Mouse (Mus musculus) midbrain, embryonic 12.5 days (tissue): Measurements from ENCODE around the gene Alg2. TPM values are rescaled to one million over a fixed set of nuclear protein-coding genes. Genes with fewer than 3 reads are reported as not detected.

Experiments used
- ATAC-seq: fragments of 200-750 bp; cut with Nextera tagmentation; 2 replicates; pipeline ENCODE4 v1.8.0; 2017; ENCODE audit warnings: low read depth, moderate TSS enrichment, moderate library complexity; ENCODE audit not compliant: low FRiP score
- H3K27ac ChIP-seq: fragments of 300-500 bp; sonication (generic); replicated peaks from 2 replicates; pipeline ENCODE4 v1.5.1; 2016; ENCODE audit warnings: mild to moderate bottlenecking
- H3K27me3 ChIP-seq: fragments of 300-500 bp; sonication (generic); 2 replicates; pipeline ENCODE4 v1.6.1; 2016; ENCODE audit warnings: mild to moderate bottlenecking
- H3K36me3 ChIP-seq: fragments of 300-500 bp; sonication (generic); 2 replicates; pipeline ENCODE4 v1.6.1; 2016
- H3K4me1 ChIP-seq: fragments of 300-500 bp; sonication (generic); 2 replicates; pipeline ENCODE4 v1.6.1; 2016
- H3K4me2 ChIP-seq: fragments of 300-500 bp; sonication (generic); replicated peaks from 2 replicates; pipeline ENCODE4 v1.6.1; 2016; ENCODE audit warnings: mild to moderate bottlenecking, moderate library complexity
- H3K4me3 ChIP-seq: fragments of 300-500 bp; sonication (generic); 2 replicates; pipeline ENCODE4 v1.5.1; 2016; ENCODE audit warnings: mild to moderate bottlenecking
- H3K9ac ChIP-seq: fragments of 300-500 bp; sonication (generic); replicated peaks from 2 replicates; pipeline ENCODE4 v1.6.1; 2016; ENCODE audit warnings: mild to moderate bottlenecking, moderate library complexity
- H3K9me3 ChIP-seq: fragments of 300-500 bp; sonication (generic); 2 replicates; pipeline ENCODE4 v1.6.1; 2016; ENCODE audit warnings: mild to moderate bottlenecking
- WGBS: fragments of 180-500 bp; shearing (Covaris S2); methylation state at CpG from one replicate; pipeline ENCODE4 v1.1.7; 2016; 5-methylcytosine and 5-hydroxymethylcytosine counted together
- polyA plus RNA-seq: library from polyadenylated mRNA; unstranded; fragments of >200 nt; fragmentation: Nextera tagmentation; extraction: Ambion mirVana; gene quantifications from 2 replicates; pipeline ENCODE4 v1.2.1, GENCODE M21; 2016

The Alg2 gene
- polyA plus RNA-seq, 1 experiment from 2014 or later: 161 TPM

DNA sequence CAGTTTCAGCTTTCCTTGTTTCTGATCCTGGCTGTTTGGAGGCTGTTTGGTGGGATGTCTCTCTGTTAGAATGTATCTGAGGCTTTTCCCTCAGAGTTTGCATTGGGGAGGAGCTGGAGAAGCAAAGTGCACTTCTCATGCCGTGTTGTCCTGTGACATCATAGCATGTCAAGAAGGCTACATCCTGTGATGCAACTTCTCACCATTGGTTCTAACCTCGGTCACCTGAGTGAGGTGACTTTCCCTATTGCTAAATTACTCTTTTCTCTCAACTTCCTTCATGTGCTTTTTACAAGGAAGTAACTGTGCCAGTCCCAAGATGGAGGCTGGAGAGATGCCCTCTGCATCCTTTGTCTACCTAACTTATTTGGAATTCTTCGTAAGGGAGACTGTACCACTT is 25.6 kb downstream of the Alg2 start:
- Histone ChIP-seq H3K4me2 (no peak overlapping the region), H3K27ac (no peak overlapping the region), H3K9ac (no peak overlapping the region), H3K4me1 (peaks cover 5% of the 10 kb centered on the region; the same call in 1 of the 2 replicates), H3K27me3 (no peaks in the 10 kb centered on the region), H3K9me3 (no peaks in the 10 kb centered on the region), H3K4me3 (no peak overlapping the region), H3K36me3 (no peaks in the 10 kb centered on the region)
- 95% methylated on average over 3 of the region's 3 CpGs for WGBS
- no peak for ATAC-seq

GRCm38 (mm10) chr4:47440951-47441350 is 33.2 kb downstream of the Alg2 start:
- Histone ChIP-seq H3K4me3 (no peak overlapping the region), H3K27me3 (no peaks in the 10 kb centered on the region), H3K9ac (no peak overlapping the region), H3K27ac (no peak overlapping the region), H3K9me3 (no peaks in the 10 kb centered on the region), H3K4me2 (no peak overlapping the region), H3K36me3 (no peaks in the 10 kb centered on the region), H3K4me1 (peaks cover 16% of the 10 kb centered on the region; the same call in 1 of the 2 replicates)
- no peak for ATAC-seq
- WGBS: 94% methylated on average over 11 of the region's 11 CpGs

GRCm38 (mm10) chr4:47438956-47439355 is 35.2 kb downstream of the Alg2 start:
- peaks cover 16% of the 10 kb centered on the region; the same call in 1 of the 2 replicates for H3K4me1 ChIP-seq
- H3K9me3 ChIP-seq: no peaks in the 10 kb centered on the region
- H3K27me3 ChIP-seq: no peaks in the 10 kb centered on the region
- no peak overlapping the region for H3K27ac ChIP-seq
- WGBS: 80% methylated on average over 6 of the region's 6 CpGs
- no peak overlapping the region for H3K4me2 ChIP-seq
- no peak overlapping the region for H3K9ac ChIP-seq
- no peaks in the 10 kb centered on the region for H3K36me3 ChIP-seq
- no peak overlapping the region for H3K4me3 ChIP-seq
- no peak for ATAC-seq

DNA sequence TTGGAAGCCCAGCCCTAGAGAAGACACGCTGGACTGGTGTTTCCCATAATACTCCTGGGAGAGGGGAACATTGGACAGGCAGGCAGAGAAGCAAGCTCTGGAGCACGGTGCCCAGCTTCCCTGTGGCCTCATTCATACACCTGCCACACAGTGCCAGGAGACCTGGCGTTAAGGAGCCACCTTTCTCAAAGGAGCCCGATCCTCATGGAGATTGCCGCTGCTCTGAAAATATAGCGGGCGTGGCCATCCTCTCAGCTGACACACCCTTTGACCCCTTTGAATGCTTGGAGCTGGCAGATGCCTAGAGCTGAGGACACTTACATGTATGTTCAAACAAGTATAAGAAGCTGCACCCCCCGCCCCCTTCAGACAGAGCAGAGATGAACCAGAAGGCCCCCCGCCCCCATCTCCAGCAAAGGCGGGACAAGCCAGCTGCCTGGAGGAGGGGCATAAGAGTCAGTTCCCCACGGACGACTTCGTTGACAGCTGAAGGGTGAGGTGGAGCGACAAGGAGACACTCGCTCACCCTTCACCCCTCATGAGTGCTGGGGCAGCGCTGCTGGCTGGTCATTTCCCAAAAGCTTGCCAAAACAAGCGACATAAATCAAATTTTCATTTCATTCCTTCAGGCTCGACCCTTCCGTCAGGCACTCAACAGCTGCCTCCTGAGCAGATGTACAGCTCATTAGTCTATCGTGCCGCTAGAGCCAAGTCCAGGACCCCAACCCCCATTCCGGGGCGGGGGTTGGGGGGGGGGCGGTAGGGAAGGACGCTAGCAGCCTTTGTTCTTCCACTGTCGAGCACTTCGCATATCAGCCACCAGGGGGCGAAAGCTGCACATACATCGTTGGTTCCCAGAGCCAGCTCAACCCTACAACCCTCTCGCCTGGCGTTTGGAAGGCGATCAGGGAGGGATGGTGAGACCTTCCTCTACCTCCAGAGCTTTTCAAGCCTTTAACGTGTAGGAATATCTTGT is 36.5 kb downstream of the Alg2 start:
- peak overlapping the region; percentile 81 for H3K4me2 ChIP-seq
- whole genome bisulfite sequencing: 2% methylated on average over 33 of the region's 33 CpGs
- peak overlapping the region; percentile 48 for H3K4me3 ChIP-seq
- no peaks in the 10 kb centered on the region for H3K9me3 ChIP-seq
- peak overlapping the region; percentile 63 for H3K9ac ChIP-seq
- peak; percentile 86 for ATAC-seq
- H3K27ac ChIP-seq: peak overlapping the region; percentile 69
- no peaks in the 10 kb centered on the region for H3K27me3 ChIP-seq
- peaks cover 16% of the 10 kb centered on the region; the same call in 1 of the 2 replicates for H3K4me1 ChIP-seq
- H3K36me3 ChIP-seq: no peaks in the 10 kb centered on the region

DNA sequence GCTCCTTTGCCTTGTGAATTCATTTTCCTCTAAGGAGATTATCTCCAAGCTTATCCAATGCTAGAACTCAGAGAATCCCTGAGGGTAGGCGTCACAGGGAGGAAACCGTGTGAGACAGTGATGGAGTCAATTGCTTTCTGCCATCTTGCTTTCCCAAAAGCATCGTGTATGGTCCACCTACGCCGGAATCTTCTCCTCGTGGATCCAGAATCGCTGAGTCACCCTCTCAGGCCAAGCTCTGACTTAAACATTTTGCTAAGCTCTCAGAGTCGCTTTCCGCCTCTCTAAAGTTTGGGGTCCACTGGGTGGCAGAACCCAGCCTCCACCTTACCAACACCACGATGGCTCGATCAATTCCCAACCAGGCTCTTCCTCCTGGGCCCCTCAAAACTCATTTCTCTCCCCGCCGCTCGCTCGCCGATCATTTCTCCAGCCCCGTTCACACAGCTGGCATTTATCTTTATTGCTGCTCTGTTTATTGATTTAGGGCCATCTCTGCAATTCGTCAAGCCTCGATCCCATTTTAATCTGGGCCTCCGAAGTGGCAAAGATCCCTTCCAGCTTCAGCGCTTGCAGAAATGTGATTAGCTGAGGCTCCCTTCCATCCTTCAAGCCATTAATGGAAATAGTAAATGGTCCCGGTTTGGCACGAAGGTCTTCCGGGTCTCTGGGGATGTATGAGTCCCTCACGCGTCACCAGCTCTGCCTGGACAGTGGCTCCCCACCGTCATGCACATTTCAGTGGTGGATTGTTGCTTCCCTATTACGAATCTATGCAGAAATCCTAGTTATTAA is 38.4 kb downstream of the Alg2 start:
- Histone ChIP-seq H3K4me2 (no peak overlapping the region), H3K36me3 (no peaks in the 10 kb centered on the region), H3K27me3 (no peaks in the 10 kb centered on the region), H3K9ac (no peak overlapping the region), H3K4me3 (no peak overlapping the region), H3K27ac (no peak overlapping the region), H3K9me3 (no peaks in the 10 kb centered on the region), H3K4me1 (peaks cover 16% of the 10 kb centered on the region; the same call in 1 of the 2 replicates)
- ATAC-seq: no peak
- WGBS: 72% methylated on average over 28 of the region's 28 CpGs

- WGBS: 56% methylated on average over 12 of the region's 12 CpGs
- Histone ChIP-seq H3K9me3 (no peaks in the 10 kb centered on the region), H3K27me3 (no peaks in the 10 kb centered on the region), H3K4me1 (peaks cover 16% of the 10 kb centered on the region; the same call in 1 of the 2 replicates), H3K4me2 (no peak overlapping the region), H3K4me3 (no peak overlapping the region), H3K9ac (no peak overlapping the region), H3K36me3 (no peaks in the 10 kb centered on the region), H3K27ac (no peak overlapping the region)
- no peak for ATAC-seq
Measured at GRCm38 (mm10) chr4:47435131-47435530, 39.0 kb downstream of the Alg2 start.

DNA sequence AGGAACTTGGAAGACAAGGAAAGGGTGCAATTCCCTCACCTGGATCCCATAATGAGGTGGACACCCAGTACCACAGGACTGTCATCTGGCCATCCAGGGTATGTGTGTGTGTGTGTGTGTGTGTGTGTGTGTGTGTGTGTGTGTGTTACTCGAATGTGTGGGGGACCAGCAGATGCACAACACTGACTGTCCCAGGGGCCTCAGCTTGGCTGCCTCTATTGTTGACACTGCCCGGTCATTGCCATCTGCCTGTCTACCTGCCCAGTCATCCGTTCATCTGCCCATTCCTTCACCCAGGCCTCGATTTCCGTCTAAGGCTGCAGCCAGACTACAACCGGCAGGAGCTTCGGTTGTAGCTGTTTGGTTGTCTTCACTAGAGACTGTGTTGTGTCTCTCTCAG is 41.4 kb downstream of the Alg2 start:
- WGBS: 93% methylated on average over 6 of the region's 7 CpGs
- ATAC-seq: no peak

DNA sequence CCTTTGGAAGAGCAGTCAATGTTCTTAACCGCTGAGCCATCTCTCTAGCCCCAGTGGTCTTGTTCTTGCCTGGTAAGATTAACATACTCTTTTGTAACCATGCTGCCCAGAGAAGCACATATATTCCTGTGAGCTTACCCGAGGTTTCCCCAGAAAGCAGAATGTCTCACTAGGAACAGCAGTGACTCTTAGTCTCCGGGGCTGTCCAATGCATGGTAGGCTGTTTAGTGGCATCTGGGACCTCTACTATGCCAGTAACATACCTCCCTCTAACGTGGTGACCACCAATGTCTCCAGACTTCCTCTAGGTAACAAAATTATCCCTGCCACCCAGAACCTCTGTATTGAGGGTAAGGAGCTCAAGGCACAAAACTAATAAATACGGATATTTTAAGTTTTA is 43.1 kb downstream of the Alg2 start:
- no peak overlapping the region for H3K9ac ChIP-seq
- no peaks in the 10 kb centered on the region for H3K9me3 ChIP-seq
- H3K4me1 ChIP-seq: no peaks in the 10 kb centered on the region; the same call in 1 of the 2 replicates
- H3K36me3 ChIP-seq: no peaks in the 10 kb centered on the region
- no peak overlapping the region for H3K4me2 ChIP-seq
- no peaks in the 10 kb centered on the region for H3K27me3 ChIP-seq
- ATAC-seq: no peak
- WGBS: 83% methylated on average over 5 of the region's 5 CpGs
- no peak overlapping the region for H3K27ac ChIP-seq
- H3K4me3 ChIP-seq: no peak overlapping the region

More for the DNA sequence above, 41.4 kb downstream of the Alg2 start:
- peaks cover 10% of the 10 kb centered on the region; the same call in 1 of the 2 replicates for H3K4me1 ChIP-seq
- H3K9me3 ChIP-seq: no peaks in the 10 kb centered on the region
- no peak overlapping the region for H3K4me2 ChIP-seq
- no peak overlapping the region for H3K27ac ChIP-seq
- no peaks in the 10 kb centered on the region for H3K27me3 ChIP-seq
- no peak overlapping the region for H3K9ac ChIP-seq
- H3K36me3 ChIP-seq: no peaks in the 10 kb centered on the region
- H3K4me3 ChIP-seq: no peak overlapping the region

- H3K27ac ChIP-seq: no peak overlapping the region
- no peaks in the 10 kb centered on the region; the same call in 1 of the 2 replicates for H3K4me1 ChIP-seq
- H3K4me3 ChIP-seq: no peak overlapping the region
- H3K27me3 ChIP-seq: 0 out of 2 replicates have a peak, but pooled peaks cover 1% of the 10 kb centered on the region
- WGBS: 82% methylated on average over 6 of the region's 6 CpGs
- no peaks in the 10 kb centered on the region for H3K36me3 ChIP-seq
- H3K9ac ChIP-seq: no peak overlapping the region
- H3K9me3 ChIP-seq: no peaks in the 10 kb centered on the region
- ATAC-seq: no peak
- no peak overlapping the region for H3K4me2 ChIP-seq
Measured at GRCm38 (mm10) chr4:47430557-47430956, 43.6 kb downstream of the Alg2 start.

GRCm38 (mm10) chr4:47427606-47428005 is 46.5 kb downstream of the Alg2 start:
- Histone ChIP-seq H3K27me3 (0 out of 2 replicates have a peak, but pooled peaks cover 4% of the 10 kb centered on the region), H3K4me2 (no peak overlapping the region), H3K9me3 (no peaks in the 10 kb centered on the region), H3K27ac (no peak overlapping the region), H3K4me3 (no peak overlapping the region), H3K4me1 (peaks cover 8% of the 10 kb centered on the region; the same call in 1 of the 2 replicates), H3K36me3 (no peaks in the 10 kb centered on the region), H3K9ac (no peak overlapping the region)
- 65% methylated on average over 3 of the region's 3 CpGs for WGBS
- no peak for ATAC-seq

DNA sequence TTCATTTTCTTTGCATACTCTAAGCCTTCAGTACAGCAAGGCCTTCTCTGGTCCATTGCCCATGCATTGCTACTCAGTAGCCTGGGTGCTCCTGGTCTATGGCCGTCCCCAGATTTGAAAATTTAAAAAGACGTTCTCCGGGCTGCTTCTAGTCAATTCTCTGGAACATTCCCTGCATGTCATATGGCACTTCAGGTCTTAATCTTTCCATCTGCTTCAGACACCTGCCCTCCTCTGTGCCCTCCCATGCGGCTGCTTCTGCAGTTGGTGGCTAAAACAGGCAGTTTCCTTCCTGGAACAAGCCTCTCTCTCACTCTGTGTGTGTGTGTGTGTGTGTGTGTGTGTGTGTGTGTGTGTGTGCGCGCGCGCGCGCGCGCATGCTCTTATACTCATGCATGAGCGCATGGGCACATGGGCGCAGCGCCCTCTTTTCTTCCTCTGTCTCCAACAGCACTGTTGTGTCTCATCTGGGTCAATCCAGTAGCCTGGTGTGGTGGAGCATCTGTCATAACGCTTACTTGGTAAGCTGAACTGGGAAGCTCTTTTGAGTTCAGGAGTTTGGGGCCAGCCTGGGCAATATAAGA is 48.8 kb downstream of the Alg2 start:
- H3K4me2 ChIP-seq: no peak overlapping the region
- no peak overlapping the region for H3K9ac ChIP-seq
- H3K27me3 ChIP-seq: 0 out of 2 replicates have a peak, but pooled peaks cover 4% of the 10 kb centered on the region
- no peak overlapping the region for H3K27ac ChIP-seq
- H3K4me1 ChIP-seq: peaks cover 13% of the 10 kb centered on the region; the same call in 1 of the 2 replicates
- no peaks in the 10 kb centered on the region for H3K9me3 ChIP-seq
- H3K4me3 ChIP-seq: no peak overlapping the region
- ATAC-seq: 0 out of 2 replicates have a peak, but pooled peaks have one; percentile 3
- no peaks in the 10 kb centered on the region for H3K36me3 ChIP-seq
- WGBS: 91% methylated on average over 10 of the region's 16 CpGs
